ENCODE assay signal across 8 mouse cellular contexts in genomic region chr10:13323139-13323805, GRCm38 (mm10).
DNase-seq lines count a peak whose midpoint lies in the region; ATAC-seq lines count a peak whose summit lies in the region.

No protein-coding gene starts in this region.

- H3K4me3 ChIP-seq in embryonic facial prominence, embryonic 10.5 days: peak overlapping the region; percentile 74
- H3K4me3 ChIP-seq in hindbrain, embryonic 10.5 days: peak overlapping the region; percentile 63
- H3K4me3 ChIP-seq in liver, embryonic 13.5 days (replicated peaks): peak overlapping the region; percentile 66
- H3K4me3 ChIP-seq in neural tube, embryonic 12.5 days: peak overlapping the region; percentile 66

- H3K36me3 ChIP-seq in embryonic facial prominence, embryonic 10.5 days (replicated peaks): no peaks in the 10 kb centered on the region
- no peaks in the 10 kb centered on the region for H3K36me3 ChIP-seq in hindbrain, embryonic 10.5 days
- H3K36me3 ChIP-seq in liver, embryonic 13.5 days: no peaks in the 10 kb centered on the region
- no peaks in the 10 kb centered on the region for H3K36me3 ChIP-seq in neural tube, embryonic 12.5 days

- H3K9me3 ChIP-seq in embryonic facial prominence, embryonic 10.5 days: no peaks in the 10 kb centered on the region
- no peaks in the 10 kb centered on the region for H3K9me3 ChIP-seq in hindbrain, embryonic 10.5 days
- H3K9me3 ChIP-seq in liver, embryonic 13.5 days (replicated peaks): no peaks in the 10 kb centered on the region
- H3K9me3 ChIP-seq in neural tube, embryonic 12.5 days: no peaks in the 10 kb centered on the region

- H3K27ac ChIP-seq in embryonic facial prominence, embryonic 10.5 days (replicated peaks): peak overlapping the region; percentile 94
- peak overlapping the region; percentile 91 for H3K27ac ChIP-seq in hindbrain, embryonic 10.5 days
- peak overlapping the region; percentile 23; the same call in 1 of the 2 replicates for H3K27ac ChIP-seq in liver, embryonic 13.5 days
- H3K27ac ChIP-seq in neural tube, embryonic 12.5 days: peak overlapping the region; percentile 66; the same call in 1 of the 2 replicates

- H3K27me3 ChIP-seq in embryonic facial prominence, embryonic 10.5 days (replicated peaks; ENCODE audit: low read depth, poor library complexity, severe bottlenecking): no peaks in the 10 kb centered on the region
- no peaks in the 10 kb centered on the region for H3K27me3 ChIP-seq in hindbrain, embryonic 10.5 days (ENCODE audit: insufficient read depth, poor library complexity, severe bottlenecking)
- H3K27me3 ChIP-seq in liver, embryonic 13.5 days: peaks cover 7% of the 10 kb centered on the region
- H3K27me3 ChIP-seq in neural tube, embryonic 12.5 days (replicated peaks): no peaks in the 10 kb centered on the region

- ATAC-seq in liver, embryonic 13.5 days (ENCODE audit: low read depth): no peak
- ATAC-seq in neural tube, embryonic 12.5 days (ENCODE audit: low FRiP score, low read depth): peak; percentile 30; the same call in 1 of the 2 replicates
- ATAC-seq in erythroid progenitor cell, adult 5-6 weeks (replicated peaks; ENCODE audit: low FRiP score, poor library complexity, severe bottlenecking): no peak

- peak overlapping the region; percentile 76 for H3K4me2 ChIP-seq in liver, embryonic 13.5 days
- peak overlapping the region; percentile 85 for H3K4me2 ChIP-seq in neural tube, embryonic 12.5 days (replicated peaks)

- peaks cover 38% of the 10 kb centered on the region for H3K4me1 ChIP-seq in embryonic facial prominence, embryonic 10.5 days
- H3K4me1 ChIP-seq in hindbrain, embryonic 10.5 days (replicated peaks): peaks cover 35% of the 10 kb centered on the region
- peaks cover 9% of the 10 kb centered on the region; the same call in 1 of the 2 replicates for H3K4me1 ChIP-seq in liver, embryonic 13.5 days (replicated peaks)
- H3K4me1 ChIP-seq in neural tube, embryonic 12.5 days: peaks cover 10% of the 10 kb centered on the region; the same call in 1 of the 2 replicates

- peak; percentile 22 to 29 for DNase-seq in cerebellum, postnatal 10 days
- DNase-seq in cerebellum, postnatal 4 days (ENCODE audit: low spot score in 2 of 2): no peak
- DNase-seq in embryonic facial prominence, embryonic 10.5 days (ENCODE audit: low spot score): peak; percentile 44
- peak; percentile 23 for DNase-seq in hindbrain, embryonic 10.5 days (ENCODE audit: low spot score)
- DNase-seq in liver, embryonic 13.5 days: no peak
- no peak for DNase-seq in layer of hippocampus, adult 11-12 months (ENCODE audit: low spot score)

- H3K9ac ChIP-seq in liver, embryonic 13.5 days: peak overlapping the region; percentile 62
- H3K9ac ChIP-seq in neural tube, embryonic 12.5 days: peak overlapping the region; percentile 82

- 29% methylated on average over 12 of the region's 12 CpGs for WGBS in embryonic facial prominence, embryonic 10.5 days
- WGBS in hindbrain, embryonic 10.5 days: 30% methylated on average over 12 of the region's 12 CpGs
- 13% methylated on average over 12 of the region's 12 CpGs for WGBS in liver, embryonic 13.5 days (ENCODE audit: insufficient replicate concordance)
- WGBS in neural tube, embryonic 12.5 days: 26% methylated on average over 12 of the region's 12 CpGs

Comparison
In these comparisons a context has a peak if more than half of its experiments do, and no peak if none do; other contexts are left out.
1. DNase-seq: peak in cerebellum, postnatal 10 days (2 of 2), embryonic facial prominence, embryonic 10.5 days (single experiment) and hindbrain, embryonic 10.5 days (single experiment); none in cerebellum, postnatal 4 days (0 of 2), liver, embryonic 13.5 days (single experiment) and layer of hippocampus, adult 11-12 months (single experiment).
2. H3K27ac ChIP-seq: peak in every context shown above with its lines; median percentile 94 in embryonic facial prominence, embryonic 10.5 days; 91 in hindbrain, embryonic 10.5 days; 66 in neural tube, embryonic 12.5 days; 23 in liver, embryonic 13.5 days.
3. Peak in every context shown above with its lines, with median percentiles within 50 percentile points of each other: H3K4me3 ChIP-seq.